Mouse (Mus musculus): ENCODE results near the gene Myo9b.
"Not testable (repeated sequence)": the region's sequence is repeated elsewhere in the genome, so short reads cannot be mapped to it uniquely, and the experiment has no call there.

Myo9b gene

GRCm38 (mm10) chr8:71272286-71273150, at the start of gene Myo9b, which contains the start of gene Haus8:
Gene Myo9b (plus strand): TSS chr8:71272714.
Gene Haus8 (minus strand): TSS chr8:71272934.
- peak; percentile 97 for DNase-seq

- no peak for DNase-seq
These were observed 48.0 kb upstream of the Myo9b start for GRCm38 (mm10) chr8:71224560-71224959.

DNA sequence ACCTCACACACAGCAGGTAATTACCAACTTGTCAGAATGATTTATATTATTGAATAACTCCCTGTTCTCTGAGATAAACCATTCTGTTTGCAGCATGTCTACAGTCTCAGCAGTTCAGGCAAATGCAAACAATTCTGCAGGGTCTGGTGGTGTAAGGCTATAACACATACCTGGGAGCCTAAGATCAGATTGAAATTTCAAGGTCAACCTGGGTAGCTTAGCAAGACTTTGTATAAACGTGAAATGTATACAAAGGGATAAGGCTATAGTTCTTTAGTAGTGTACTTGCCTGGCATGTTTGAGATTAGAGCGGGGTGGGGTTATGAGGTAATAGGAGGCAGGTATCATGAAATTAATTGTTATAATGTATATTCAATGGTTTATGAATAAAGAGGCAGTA, 29.8 kb upstream of the Myo9b start:
- no peak for DNase-seq

GRCm38 (mm10) chr8:71248203-71248602, 24.3 kb upstream of the Myo9b start:
- DNase-seq, result no peak

DNA sequence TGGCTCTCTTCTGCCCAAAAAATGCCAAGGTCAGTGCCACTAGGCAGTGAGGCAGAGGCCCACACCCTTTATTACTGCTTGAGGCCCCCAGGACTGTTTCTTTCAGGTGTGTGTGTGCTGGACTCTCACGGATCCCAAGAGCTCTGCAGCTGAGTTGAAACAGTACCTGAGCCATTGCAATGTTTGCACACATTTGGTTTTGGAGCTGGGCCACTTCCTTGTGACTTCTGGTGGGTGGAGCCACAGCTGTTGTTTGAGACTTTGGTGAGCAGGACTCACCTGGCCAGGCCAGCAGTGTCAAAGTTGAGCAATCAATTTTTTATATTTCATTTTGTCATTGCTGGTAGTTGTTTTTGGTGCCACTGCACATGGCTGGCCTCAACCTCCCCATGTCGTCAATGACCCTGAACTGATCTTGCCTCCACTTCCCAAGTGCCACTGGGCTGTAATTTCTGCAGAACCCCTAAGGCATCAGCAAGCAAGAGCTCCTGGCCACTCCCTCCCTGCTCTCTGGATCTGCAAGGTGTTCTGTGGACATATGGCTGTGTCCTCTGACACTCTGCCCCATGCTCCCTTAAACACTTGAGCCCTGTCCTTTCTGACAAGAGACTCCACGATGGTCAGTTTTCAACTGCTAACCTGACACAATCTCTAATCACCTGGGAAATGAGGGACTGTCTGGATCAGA, 15.8 kb upstream of the Myo9b start:
- DNase-seq, result no peak

DNA sequence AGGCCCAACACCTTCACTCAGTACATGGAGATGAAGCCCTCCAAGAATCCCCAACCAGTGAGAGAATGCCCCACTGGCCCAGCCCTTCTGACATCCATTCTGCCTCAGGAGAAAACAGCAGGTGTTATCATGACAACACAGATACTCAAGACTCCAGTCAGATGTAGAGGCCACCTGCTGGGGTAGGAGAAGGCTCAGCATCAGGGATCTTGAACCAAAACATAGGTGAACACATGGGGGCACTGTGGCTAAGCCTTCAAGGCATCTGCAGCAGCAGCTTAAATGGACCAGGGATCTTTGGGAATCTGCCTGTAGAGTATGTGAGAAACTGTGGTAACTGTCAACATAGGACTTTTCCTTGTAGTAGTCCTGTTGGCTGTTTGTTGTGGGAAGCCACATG, 11.3 kb upstream of the Myo9b start:
- no peak for DNase-seq

- no peak for DNase-seq
These were observed 4.8 kb upstream of the Myo9b start for GRCm38 (mm10) chr8:71267690-71268089.

- DNase-seq, result not testable (repeated sequence)
These were observed 4.2 kb upstream of the Myo9b start for GRCm38 (mm10) chr8:71268286-71268685.

GRCm38 (mm10) chr8:71271630-71272029, 884 bp upstream of the Myo9b start:
- DNase-seq, result no peak

DNA sequence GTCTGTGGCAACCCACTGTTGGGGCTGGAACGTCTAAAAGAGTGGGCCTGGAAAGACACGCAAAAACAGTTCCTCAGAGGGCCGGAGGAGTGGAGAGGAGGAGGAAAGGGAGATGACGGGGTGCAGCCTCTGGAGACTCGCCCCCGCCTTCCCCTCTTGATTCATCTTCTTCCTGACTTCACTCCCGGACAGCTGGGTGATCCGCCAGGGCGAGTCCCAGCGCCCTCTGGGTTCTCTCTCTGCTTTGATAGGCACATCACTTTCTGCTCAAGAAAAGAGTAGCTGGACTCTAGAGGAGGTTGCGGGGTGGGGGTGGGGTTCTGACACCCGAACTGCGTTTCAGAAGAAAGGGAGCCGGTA, 617 bp downstream of the Myo9b start:
- DNase-seq, result peak; percentile 41

DNA sequence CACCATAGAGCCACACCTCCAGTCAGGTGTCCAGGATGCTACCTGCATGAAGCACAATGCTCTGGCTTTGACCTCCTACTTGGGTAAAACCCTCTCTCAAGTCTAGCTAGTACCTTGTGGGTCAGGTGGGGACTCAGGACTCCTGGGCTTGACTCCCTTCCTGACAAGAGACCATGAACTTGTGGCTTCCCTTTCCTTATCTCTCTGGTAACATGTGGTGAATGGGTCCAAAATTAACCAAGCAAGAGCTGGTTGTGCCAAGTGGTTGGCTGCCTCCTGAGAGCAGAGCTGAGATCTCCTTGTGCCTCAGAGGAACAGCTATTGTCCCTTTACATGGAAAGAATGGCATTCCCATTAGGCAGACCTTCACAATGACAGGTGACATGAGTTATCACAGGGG, 2.0 kb downstream of the Myo9b start:
- no peak for DNase-seq

- no peak for DNase-seq
These were observed 3.7 kb downstream of the Myo9b start for GRCm38 (mm10) chr8:71276166-71276565.

GRCm38 (mm10) chr8:71279409-71279808, 6.9 kb downstream of the Myo9b start:
- not testable (repeated sequence) for DNase-seq

DNA sequence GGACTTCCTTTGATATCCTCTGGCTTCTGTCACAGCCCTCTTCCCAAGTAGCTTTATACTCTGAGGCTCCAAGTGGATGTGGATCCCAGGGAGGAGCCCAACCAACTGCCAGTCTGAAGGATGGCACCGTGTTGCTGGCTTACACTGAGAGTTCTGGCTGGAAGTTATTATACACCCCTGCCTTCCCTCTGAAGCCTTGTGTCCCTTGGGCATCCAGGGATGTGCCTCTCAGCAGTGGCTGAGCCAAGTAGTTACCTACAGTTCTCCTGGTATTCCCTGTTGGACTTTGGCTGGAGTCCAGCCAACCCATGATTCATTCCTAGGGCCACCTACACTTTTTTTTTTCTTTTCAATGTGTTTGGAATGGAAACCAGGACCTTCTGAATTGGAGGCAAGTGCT, 9.2 kb downstream of the Myo9b start:
- not testable (repeated sequence) for DNase-seq

- DNase-seq, result no peak
These were observed 10.1 kb downstream of the Myo9b start for GRCm38 (mm10) chr8:71282621-71283020.

GRCm38 (mm10) chr8:71286223-71286622, 13.7 kb downstream of the Myo9b start:
- not testable (repeated sequence) for DNase-seq

GRCm38 (mm10) chr8:71288441-71288949, 16.0 kb downstream of the Myo9b start:
- DNase-seq, result no peak

DNA sequence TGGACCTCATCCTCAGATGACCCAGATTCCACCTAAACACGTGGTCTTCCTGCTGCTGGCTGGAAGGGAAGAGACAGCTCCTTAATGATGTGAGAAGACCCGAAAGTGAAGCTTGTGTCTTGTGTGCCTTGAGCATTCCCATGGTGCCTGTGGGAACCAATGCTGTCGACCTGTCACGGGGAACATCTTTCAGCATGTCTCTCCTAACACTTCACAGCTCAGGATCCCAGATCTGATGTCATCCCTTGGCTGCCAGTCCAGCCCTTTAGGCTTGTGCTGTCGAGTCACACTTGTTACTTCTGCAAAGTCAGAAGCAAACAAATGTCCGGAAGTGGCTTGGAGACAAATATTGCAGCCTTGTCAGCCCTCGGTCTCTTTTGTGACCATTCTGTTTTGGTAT, 16.6 kb downstream of the Myo9b start:
- no peak for DNase-seq

GRCm38 (mm10) chr8:71290211-71290610, 17.7 kb downstream of the Myo9b start:
- no peak for DNase-seq

DNA sequence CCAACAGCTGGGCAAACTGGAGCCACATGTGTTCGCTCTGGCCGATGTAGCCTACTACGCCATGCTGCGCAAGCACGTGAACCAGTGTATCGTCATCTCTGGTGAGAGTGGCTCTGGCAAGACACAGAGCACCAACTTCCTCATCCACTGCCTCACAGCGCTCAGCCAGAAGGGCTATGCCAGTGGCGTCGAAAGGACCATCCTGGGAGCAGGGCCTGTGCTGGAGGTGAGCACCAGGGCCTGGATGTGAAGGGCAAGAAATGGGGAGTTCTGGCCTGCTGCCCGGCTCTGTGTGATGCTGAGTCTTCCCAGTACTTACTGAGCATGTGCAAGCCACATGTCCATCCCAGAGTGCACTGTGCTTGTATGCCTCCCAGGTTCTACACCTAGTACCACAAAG, 18.4 kb downstream of the Myo9b start:
- no peak for DNase-seq

- no peak for DNase-seq
These were observed 18.8 kb downstream of the Myo9b start for GRCm38 (mm10) chr8:71291351-71291750.

DNA sequence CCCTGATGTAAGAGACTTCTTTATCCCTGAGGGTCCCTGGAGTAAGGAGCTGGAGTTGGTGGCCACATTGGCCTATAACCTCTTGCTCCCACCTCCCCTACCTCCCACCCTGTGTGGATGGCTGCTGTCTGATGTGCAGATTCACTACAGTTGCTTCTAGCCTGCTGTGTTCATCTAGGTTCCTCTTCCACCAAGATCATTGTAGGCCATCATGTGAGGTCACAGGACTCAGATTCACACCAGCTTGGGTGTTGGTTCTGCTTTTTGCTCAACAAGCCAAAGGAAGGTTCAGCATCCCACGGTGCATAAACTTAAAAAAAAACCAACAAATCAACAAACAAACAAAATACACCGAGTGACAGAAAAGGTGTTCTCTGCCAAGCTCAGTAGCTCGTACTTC, 21.4 kb downstream of the Myo9b start:
- not testable (repeated sequence) for DNase-seq

GRCm38 (mm10) chr8:71296188-71296621, 23.7 kb downstream of the Myo9b start:
- no peak for DNase-seq

DNA sequence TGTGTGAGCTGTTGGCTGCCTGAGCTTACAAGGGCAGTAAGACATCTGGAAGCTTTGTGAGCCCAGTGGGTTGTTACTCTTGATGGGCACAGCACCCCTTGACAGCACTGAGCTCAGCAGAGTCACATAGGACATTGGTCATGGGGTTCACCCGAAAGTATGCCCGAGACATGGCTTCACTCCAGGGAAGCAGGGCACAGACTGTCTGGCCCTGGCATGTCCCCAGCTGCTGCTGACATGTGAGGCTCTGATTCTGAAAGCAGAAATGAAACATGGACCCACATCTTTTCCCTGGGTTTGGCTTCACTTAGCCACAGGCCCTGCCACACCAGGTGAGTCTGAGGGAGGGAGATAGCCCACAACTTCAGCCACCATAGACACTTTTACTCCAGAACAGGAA, 24.3 kb downstream of the Myo9b start:
- DNase-seq, result no peak
